Comparison of ENCODE assay signal across 49 mouse cellular contexts in genomic region chr7:135254423-135254822, GRCm38 (mm10). TPM values are rescaled to one million over a fixed set of nuclear protein-coding genes. Genes with fewer than 3 reads are reported as not detected.
"Had no signal": no experiment of that assay in that cellular context is flagged by ENCODE, and none has a peak within 500 bp of the region (broad histone marks: within the 10 kb centered on the region; RNA-seq: fewer than 3 reads in every experiment).

No protein-coding gene starts in this region.

- H3K27ac ChIP-seq: heart, embryonic 10.5 days; heart, embryonic 13.5 days; heart, embryonic 15.5 days; hindbrain, embryonic 10.5 days; hindbrain, embryonic 12.5 days; hindbrain, embryonic 13.5 days; hindbrain, embryonic 14.5 days; hindbrain, embryonic 15.5 days; hindbrain, postnatal 0 days; intestine, embryonic 15.5 days; kidney, embryonic 15.5 days; kidney, postnatal 0 days; layer of hippocampus, adult 2 months had no signal

- ATAC-seq: hindbrain, embryonic 16.5 days; hindbrain, postnatal 0 days; inflammation-experienced regulatory T-cells, adult 6 months; intestine, embryonic 15.5 days; intestine, embryonic 16.5 days; intestine, postnatal 0 days had no signal

- H3K9me3 ChIP-seq: heart, embryonic 10.5 days; heart, embryonic 15.5 days; hindbrain, embryonic 12.5 days; hindbrain, embryonic 13.5 days; hindbrain, embryonic 15.5 days; intestine, embryonic 15.5 days; kidney, embryonic 15.5 days had no signal

- H3K4me1 ChIP-seq: heart, embryonic 10.5 days; heart, embryonic 12.5 days; heart, embryonic 13.5 days; heart, embryonic 15.5 days; hindbrain, embryonic 10.5 days; hindbrain, embryonic 12.5 days; hindbrain, embryonic 13.5 days; hindbrain, embryonic 15.5 days; intestine, embryonic 15.5 days; kidney, embryonic 15.5 days had no signal

- H3K9ac ChIP-seq: heart, embryonic 12.5 days; heart, embryonic 13.5 days; heart, embryonic 15.5 days; hindbrain, embryonic 12.5 days; hindbrain, embryonic 13.5 days; hindbrain, embryonic 14.5 days; hindbrain, embryonic 15.5 days; intestine, embryonic 15.5 days; kidney, embryonic 15.5 days had no signal

- DNase-seq: heart, postnatal 10 days; heart, postnatal 14 days; heart, postnatal 36 days; heart, postnatal 4 days; kidney, adult 11 months; kidney, adult 18-20 months; kidney, adult 2 months; kidney, adult 8-10 months; kidney, adult 9 months; kidney, postnatal 10 days; kidney, postnatal 14 days; kidney, postnatal 25 days; kidney, postnatal 36 days; kidney, postnatal 4 days; layer of hippocampus, adult 9-11 months; layer of hippocampus, postnatal 36 days had no signal

- H3K36me3 ChIP-seq: heart, embryonic 10.5 days; heart, embryonic 12.5 days; heart, embryonic 13.5 days; heart, embryonic 15.5 days; hindbrain, embryonic 10.5 days; hindbrain, embryonic 12.5 days; hindbrain, embryonic 13.5 days; hindbrain, embryonic 15.5 days; intestine, embryonic 15.5 days; kidney, embryonic 15.5 days had no signal

- H3K4me2 ChIP-seq: heart, embryonic 11.5 days; heart, embryonic 12.5 days; heart, embryonic 13.5 days; heart, embryonic 15.5 days; hindbrain, embryonic 12.5 days; hindbrain, embryonic 13.5 days; hindbrain, embryonic 14.5 days; hindbrain, embryonic 15.5 days; intestine, embryonic 15.5 days; kidney, embryonic 15.5 days had no signal

- H3K4me3 ChIP-seq: heart, embryonic 10.5 days; heart, embryonic 12.5 days; heart, embryonic 13.5 days; heart, embryonic 15.5 days; hindbrain, embryonic 10.5 days; hindbrain, embryonic 12.5 days; hindbrain, embryonic 13.5 days; hindbrain, embryonic 15.5 days; intestine, embryonic 15.5 days; kidney, embryonic 15.5 days; layer of hippocampus, adult 2 months had no signal

- H3K27me3 ChIP-seq: heart, embryonic 12.5 days; heart, embryonic 13.5 days; heart, embryonic 15.5 days; hindbrain, embryonic 12.5 days; hindbrain, embryonic 13.5 days; hindbrain, embryonic 15.5 days; intestine, embryonic 15.5 days; kidney, embryonic 15.5 days had no signal

RNA-seq across cellular contexts. Expression of gene Nps, which starts 4.1 kb away (rescaled TPM):
- total RNA-seq: heart, adult 8-10 months; heart, postnatal 10 days; heart, postnatal 14 days; heart, postnatal 25 days; heart, postnatal 36 days; hematopoietic stem cell, adult 5-6 weeks; hindbrain, postnatal 0 days; layer of hippocampus, adult 18-20 months; layer of hippocampus, adult 2 months; layer of hippocampus, postnatal 10 days; layer of hippocampus, postnatal 14 days; layer of hippocampus, postnatal 25 days; layer of hippocampus, postnatal 36 days had no signal
- polyA plus RNA-seq: heart, embryonic 10.5 days; heart, embryonic 11.5 days; heart, embryonic 12.5 days; heart, embryonic 13.5 days; heart, embryonic 14.5 days; heart, embryonic 15.5 days; heart, embryonic 16.5 days; hindbrain, embryonic 10.5 days; hindbrain, embryonic 11.5 days; hindbrain, embryonic 12.5 days; hindbrain, embryonic 13.5 days; hindbrain, embryonic 14.5 days; inflammation-experienced regulatory T-cells, adult 6 months; intestine, embryonic 14.5 days; intestine, embryonic 15.5 days; intestine, embryonic 16.5 days; intestine, postnatal 0 days; kidney, adult 2 months; kidney, embryonic 14.5 days; kidney, embryonic 15.5 days; kidney, embryonic 16.5 days; large intestine, adult 2 months had no signal
